Mouse (Mus musculus): ENCODE data around the gene Cds1. TPM values are rescaled to one million over a fixed set of nuclear protein-coding genes. Genes with fewer than 3 reads are reported as not detected.

Cds1 gene
- polyA plus RNA-seq (2015; fragmentation: Nextera tagmentation; extraction: Ambion mirVana): 15.9 and 19.2 TPM in 2 replicates

- peak; percentile 95 for ATAC-seq
- Histone ChIP-seq H3K27ac (peak within 1 kb of the TSS; percentile 52; the same call in 1 of the 2 replicates), H3K27me3 (replicated peaks) (peaks cover 8% of the 10 kb centered on the region; the same call in 1 of the 2 replicates), H3K9me3 (no peaks in the 10 kb centered on the region), H3K4me3 (replicated peaks) (peak within 1 kb of the TSS; percentile 71), H3K9ac (peak within 1 kb of the TSS; percentile 68), H3K4me1 (replicated peaks) (peaks cover 7% of the 10 kb centered on the region), H3K36me3 (no peaks in the 10 kb centered on the region), H3K4me2 (replicated peaks) (peak within 1 kb of the TSS; percentile 98)
- WGBS: under 1% methylated on average over 75 of the region's 91 CpGs
Observed at GRCm38 (mm10) chr5:101764554-101765347, at the start of gene Cds1. Gene Cds1, plus strand, starts transcription at chr5:101765130.

- H3K27me3 ChIP-seq (replicated peaks): no peaks in the 10 kb centered on the region
- no peaks in the 10 kb centered on the region for H3K4me1 ChIP-seq (replicated peaks)
- WGBS: 87% methylated on average over 9 of the region's 9 CpGs
Observed at GRCm38 (mm10) chr5:101724216-101724615, 40.7 kb upstream of the Cds1 start.

GRCm38 (mm10) chr5:101724756-101725155 is 40.2 kb upstream of the Cds1 start:
- ATAC-seq: no peak
- no peak overlapping the region for H3K4me2 ChIP-seq (replicated peaks)
- no peaks in the 10 kb centered on the region for H3K4me1 ChIP-seq (replicated peaks)
- no peaks in the 10 kb centered on the region for H3K9me3 ChIP-seq
- no peak overlapping the region for H3K4me3 ChIP-seq (replicated peaks)
- H3K9ac ChIP-seq: no peak overlapping the region
- H3K27me3 ChIP-seq (replicated peaks): no peaks in the 10 kb centered on the region
- no peak overlapping the region for H3K27ac ChIP-seq
- 92% methylated on average over 16 of the region's 16 CpGs for WGBS
- H3K36me3 ChIP-seq: no peaks in the 10 kb centered on the region

More at GRCm38 (mm10) chr5:101724216-101724615, 40.7 kb upstream of the Cds1 start:
- no peak overlapping the region for H3K4me2 ChIP-seq (replicated peaks)
- no peak overlapping the region for H3K27ac ChIP-seq
- H3K9ac ChIP-seq: no peak overlapping the region
- H3K4me3 ChIP-seq (replicated peaks): no peak overlapping the region
- no peak for ATAC-seq
- no peaks in the 10 kb centered on the region for H3K9me3 ChIP-seq
- H3K36me3 ChIP-seq: no peaks in the 10 kb centered on the region

GRCm38 (mm10) chr5:101725703-101726102 is 39.2 kb upstream of the Cds1 start:
- H3K4me2 ChIP-seq (replicated peaks): no peak overlapping the region
- H3K9me3 ChIP-seq: no peaks in the 10 kb centered on the region
- no peak for ATAC-seq
- H3K27ac ChIP-seq: no peak overlapping the region
- no peak overlapping the region for H3K9ac ChIP-seq
- WGBS: 66% methylated on average over 8 of the region's 8 CpGs
- H3K4me1 ChIP-seq (replicated peaks): no peaks in the 10 kb centered on the region
- no peak overlapping the region for H3K4me3 ChIP-seq (replicated peaks)
- no peaks in the 10 kb centered on the region for H3K36me3 ChIP-seq
- no peaks in the 10 kb centered on the region for H3K27me3 ChIP-seq (replicated peaks)

- 59% methylated on average over 6 of the region's 6 CpGs for WGBS
- H3K27ac ChIP-seq: no peak overlapping the region
Observed at GRCm38 (mm10) chr5:101726371-101726770, 38.6 kb upstream of the Cds1 start.

GRCm38 (mm10) chr5:101728304-101728905 is 36.5 kb upstream of the Cds1 start:
- Histone ChIP-seq H3K9ac (no peak overlapping the region), H3K4me2 (replicated peaks) (no peak overlapping the region), H3K27ac (no peak overlapping the region), H3K4me1 (replicated peaks) (no peaks in the 10 kb centered on the region), H3K4me3 (replicated peaks) (no peak overlapping the region), H3K27me3 (replicated peaks) (no peaks in the 10 kb centered on the region), H3K9me3 (no peaks in the 10 kb centered on the region), H3K36me3 (no peaks in the 10 kb centered on the region)
- WGBS: 72% methylated on average over 8 of the region's 8 CpGs
- no peak for ATAC-seq

More at GRCm38 (mm10) chr5:101726371-101726770, 38.6 kb upstream of the Cds1 start:
- Histone ChIP-seq H3K9ac (no peak overlapping the region), H3K4me3 (replicated peaks) (no peak overlapping the region), H3K36me3 (no peaks in the 10 kb centered on the region), H3K27me3 (replicated peaks) (no peaks in the 10 kb centered on the region), H3K4me2 (replicated peaks) (no peak overlapping the region), H3K9me3 (no peaks in the 10 kb centered on the region), H3K4me1 (replicated peaks) (no peaks in the 10 kb centered on the region)
- 0 out of 2 replicates have a peak, but pooled peaks have one; percentile 28 for ATAC-seq

GRCm38 (mm10) chr5:101737341-101737740 is 27.6 kb upstream of the Cds1 start:
- Histone ChIP-seq H3K27me3 (replicated peaks) (no peaks in the 10 kb centered on the region), H3K9me3 (no peaks in the 10 kb centered on the region), H3K4me1 (replicated peaks) (no peaks in the 10 kb centered on the region), H3K27ac (no peak overlapping the region), H3K4me2 (replicated peaks) (no peak overlapping the region), H3K9ac (no peak overlapping the region), H3K36me3 (no peaks in the 10 kb centered on the region), H3K4me3 (replicated peaks) (no peak overlapping the region)
- ATAC-seq: no peak
- WGBS: 70% methylated on average over 3 of the region's 3 CpGs

GRCm38 (mm10) chr5:101740471-101741223 is 24.3 kb upstream of the Cds1 start:
- Histone ChIP-seq H3K9ac (no peak overlapping the region), H3K4me2 (replicated peaks) (no peak overlapping the region)

GRCm38 (mm10) chr5:101741224-101741591 is 23.7 kb upstream of the Cds1 start:
- Histone ChIP-seq H3K4me2 (replicated peaks) (no peak overlapping the region), H3K27me3 (replicated peaks) (no peaks in the 10 kb centered on the region), H3K4me1 (replicated peaks) (no peaks in the 10 kb centered on the region), H3K4me3 (replicated peaks) (no peak overlapping the region), H3K27ac (no peak overlapping the region), H3K36me3 (no peaks in the 10 kb centered on the region), H3K9ac (no peak overlapping the region), H3K9me3 (no peaks in the 10 kb centered on the region)
- WGBS: 84% methylated on average over 4 of the region's 4 CpGs
- ATAC-seq: no peak

More at GRCm38 (mm10) chr5:101740471-101741223, 24.3 kb upstream of the Cds1 start:
- no peaks in the 10 kb centered on the region for H3K9me3 ChIP-seq
- no peak overlapping the region for H3K27ac ChIP-seq
- no peak overlapping the region for H3K4me3 ChIP-seq (replicated peaks)
- H3K36me3 ChIP-seq: no peaks in the 10 kb centered on the region
- WGBS: 86% methylated on average over 16 of the region's 16 CpGs
- H3K27me3 ChIP-seq (replicated peaks): no peaks in the 10 kb centered on the region
- no peaks in the 10 kb centered on the region for H3K4me1 ChIP-seq (replicated peaks)
- ATAC-seq: no peak

GRCm38 (mm10) chr5:101742014-101742413 is 22.9 kb upstream of the Cds1 start:
- no peaks in the 10 kb centered on the region for H3K36me3 ChIP-seq
- no peak for ATAC-seq
- H3K4me3 ChIP-seq (replicated peaks): no peak overlapping the region
- WGBS: 90% methylated on average over 2 of the region's 2 CpGs
- no peaks in the 10 kb centered on the region for H3K4me1 ChIP-seq (replicated peaks)
- no peaks in the 10 kb centered on the region for H3K27me3 ChIP-seq (replicated peaks)
- H3K27ac ChIP-seq: no peak overlapping the region
- no peak overlapping the region for H3K9ac ChIP-seq
- no peak overlapping the region for H3K4me2 ChIP-seq (replicated peaks)
- no peaks in the 10 kb centered on the region for H3K9me3 ChIP-seq

GRCm38 (mm10) chr5:101742425-101742824 is 22.5 kb upstream of the Cds1 start:
- Histone ChIP-seq H3K36me3 (no peaks in the 10 kb centered on the region), H3K9me3 (no peaks in the 10 kb centered on the region), H3K9ac (no peak overlapping the region), H3K4me1 (replicated peaks) (no peaks in the 10 kb centered on the region), H3K4me3 (replicated peaks) (no peak overlapping the region), H3K27me3 (replicated peaks) (no peaks in the 10 kb centered on the region), H3K4me2 (replicated peaks) (no peak overlapping the region), H3K27ac (no peak overlapping the region)
- 90% methylated on average over 8 of the region's 8 CpGs for WGBS
- no peak for ATAC-seq

- no peak overlapping the region for H3K9ac ChIP-seq
- no peak overlapping the region for H3K27ac ChIP-seq
- H3K36me3 ChIP-seq: no peaks in the 10 kb centered on the region
- WGBS: 76% methylated on average over 6 of the region's 6 CpGs
- ATAC-seq: no peak
- H3K4me2 ChIP-seq (replicated peaks): no peak overlapping the region
- H3K4me1 ChIP-seq (replicated peaks): no peaks in the 10 kb centered on the region
- no peaks in the 10 kb centered on the region for H3K9me3 ChIP-seq
- H3K4me3 ChIP-seq (replicated peaks): no peak overlapping the region
- H3K27me3 ChIP-seq (replicated peaks): no peaks in the 10 kb centered on the region
Observed at GRCm38 (mm10) chr5:101744886-101745285, 20.0 kb upstream of the Cds1 start.

Data from intestine, embryonic 15.5 days (tissue).